Mouse (Mus musculus): Measurements from ENCODE around the gene Carns1. TPM values are rescaled to one million over a fixed set of nuclear protein-coding genes. Genes with fewer than 3 reads are reported as not detected.

Gene Carns1
- polyA plus RNA-seq, 1 experiment from 2014 or later: 4.1 TPM

GRCm38 (mm10) chr19:4148819-4149218 is 26.5 kb downstream of the Carns1 start:
- no peaks in the 10 kb centered on the region for H3K27me3 ChIP-seq (replicated peaks; ENCODE audit: control insufficient read depth, insufficient read depth, low read length)
- H3K27ac ChIP-seq (ENCODE audit: low read length): peak overlapping the region; percentile 63
- peak overlapping the region; percentile 91 for H3K9ac ChIP-seq (replicated peaks; ENCODE audit: low read depth, low read length)
- peak overlapping the region; percentile 88 for H3K4me3 ChIP-seq (replicated peaks; ENCODE audit: low read length)
- no peaks in the 10 kb centered on the region for H3K9me3 ChIP-seq (ENCODE audit: control insufficient read depth, low read length)
- ATAC-seq: peak; percentile 18
- peaks cover 6% of the 10 kb centered on the region; the same call in 1 of the 2 replicates for H3K36me3 ChIP-seq (ENCODE audit: control insufficient read depth, insufficient read depth)
- 2% methylated on average over 8 of the region's 8 CpGs for WGBS
- H3K4me1 ChIP-seq (replicated peaks; ENCODE audit: control insufficient read depth, insufficient read depth, low read length): peaks cover 22% of the 10 kb centered on the region
- peak overlapping the region; percentile 96 for H3K4me2 ChIP-seq (ENCODE audit: low read length)

- Histone ChIP-seq H3K36me3 (ENCODE audit: control insufficient read depth, insufficient read depth) (peaks cover 6% of the 10 kb centered on the region; the same call in 1 of the 2 replicates), H3K27me3 (replicated peaks; ENCODE audit: control insufficient read depth, insufficient read depth, low read length) (no peaks in the 10 kb centered on the region), H3K9me3 (ENCODE audit: control insufficient read depth, low read length) (no peaks in the 10 kb centered on the region), H3K4me2 (ENCODE audit: low read length) (peak within 1 kb of the TSS; percentile 96), H3K4me1 (replicated peaks; ENCODE audit: control insufficient read depth, insufficient read depth, low read length) (peaks cover 22% of the 10 kb centered on the region), H3K4me3 (replicated peaks; ENCODE audit: low read length) (peak within 1 kb of the TSS; percentile 88), H3K9ac (replicated peaks; ENCODE audit: low read depth, low read length) (peak within 1 kb of the TSS; percentile 91), H3K27ac (ENCODE audit: low read length) (peak within 1 kb of the TSS; percentile 63)
- peak; percentile 95 for ATAC-seq
- WGBS: under 1% methylated on average over 31 of the region's 33 CpGs
Measured at GRCm38 (mm10) chr19:4148491-4148806, 26.8 kb downstream of the Carns1 start, which contains the start of gene Coro1b. TSS of gene Coro1b (plus strand) at chr19:4148619.

- Histone ChIP-seq H3K4me3 (replicated peaks; ENCODE audit: low read length) (peak overlapping the region; percentile 88), H3K27me3 (replicated peaks; ENCODE audit: control insufficient read depth, insufficient read depth, low read length) (no peaks in the 10 kb centered on the region), H3K36me3 (ENCODE audit: control insufficient read depth, insufficient read depth) (peaks cover 6% of the 10 kb centered on the region; the same call in 1 of the 2 replicates), H3K4me2 (ENCODE audit: low read length) (peak overlapping the region; percentile 96), H3K9ac (replicated peaks; ENCODE audit: low read depth, low read length) (peak overlapping the region; percentile 91), H3K27ac (ENCODE audit: low read length) (peak overlapping the region; percentile 28; the same call in 1 of the 2 replicates), H3K4me1 (replicated peaks; ENCODE audit: control insufficient read depth, insufficient read depth, low read length) (peaks cover 22% of the 10 kb centered on the region), H3K9me3 (ENCODE audit: control insufficient read depth, low read length) (no peaks in the 10 kb centered on the region)
- 38% methylated on average over 9 of the region's 9 CpGs for WGBS
- ATAC-seq: peak; percentile 5
Measured at GRCm38 (mm10) chr19:4147782-4148490, 27.3 kb downstream of the Carns1 start.

- ATAC-seq: no peak
- WGBS: 35% methylated on average over 3 of the region's 3 CpGs
Measured at GRCm38 (mm10) chr19:4147022-4147405, 28.3 kb downstream of the Carns1 start.

GRCm38 (mm10) chr19:4146366-4147021 is 28.8 kb downstream of the Carns1 start:
- Histone ChIP-seq H3K27ac (ENCODE audit: low read length) (no peak overlapping the region), H3K36me3 (ENCODE audit: control insufficient read depth, insufficient read depth) (peaks cover 6% of the 10 kb centered on the region; the same call in 1 of the 2 replicates), H3K27me3 (replicated peaks; ENCODE audit: control insufficient read depth, insufficient read depth, low read length) (no peaks in the 10 kb centered on the region), H3K9me3 (ENCODE audit: control insufficient read depth, low read length) (no peaks in the 10 kb centered on the region), H3K4me1 (replicated peaks; ENCODE audit: control insufficient read depth, insufficient read depth, low read length) (peaks cover 22% of the 10 kb centered on the region), H3K9ac (replicated peaks; ENCODE audit: low read depth, low read length) (no peak overlapping the region), H3K4me2 (ENCODE audit: low read length) (no peak overlapping the region), H3K4me3 (replicated peaks; ENCODE audit: low read length) (no peak overlapping the region)
- WGBS: 68% methylated on average over 12 of the region's 12 CpGs
- ATAC-seq: no peak

More at GRCm38 (mm10) chr19:4147022-4147405, 28.3 kb downstream of the Carns1 start:
- peaks cover 22% of the 10 kb centered on the region for H3K4me1 ChIP-seq (replicated peaks; ENCODE audit: control insufficient read depth, insufficient read depth, low read length)
- no peak overlapping the region for H3K27ac ChIP-seq (ENCODE audit: low read length)
- H3K9me3 ChIP-seq (ENCODE audit: control insufficient read depth, low read length): no peaks in the 10 kb centered on the region
- H3K4me2 ChIP-seq (ENCODE audit: low read length): no peak overlapping the region
- H3K36me3 ChIP-seq (ENCODE audit: control insufficient read depth, insufficient read depth): peaks cover 6% of the 10 kb centered on the region; the same call in 1 of the 2 replicates
- no peak overlapping the region for H3K4me3 ChIP-seq (replicated peaks; ENCODE audit: low read length)
- H3K27me3 ChIP-seq (replicated peaks; ENCODE audit: control insufficient read depth, insufficient read depth, low read length): no peaks in the 10 kb centered on the region
- no peak overlapping the region for H3K9ac ChIP-seq (replicated peaks; ENCODE audit: low read depth, low read length)

GRCm38 (mm10) chr19:4145936-4146335 is 29.3 kb downstream of the Carns1 start:
- Histone ChIP-seq H3K27ac (ENCODE audit: low read length) (no peak overlapping the region), H3K4me3 (replicated peaks; ENCODE audit: low read length) (no peak overlapping the region), H3K27me3 (replicated peaks; ENCODE audit: control insufficient read depth, insufficient read depth, low read length) (no peaks in the 10 kb centered on the region), H3K4me1 (replicated peaks; ENCODE audit: control insufficient read depth, insufficient read depth, low read length) (peaks cover 22% of the 10 kb centered on the region), H3K9ac (replicated peaks; ENCODE audit: low read depth, low read length) (no peak overlapping the region), H3K36me3 (ENCODE audit: control insufficient read depth, insufficient read depth) (peaks cover 3% of the 10 kb centered on the region; the same call in 1 of the 2 replicates), H3K4me2 (ENCODE audit: low read length) (no peak overlapping the region), H3K9me3 (ENCODE audit: control insufficient read depth, low read length) (no peaks in the 10 kb centered on the region)
- 85% methylated on average over 5 of the region's 5 CpGs for WGBS
- ATAC-seq: no peak

GRCm38 (mm10) chr19:4144550-4145498 is 30.5 kb downstream of the Carns1 start:
- 85% methylated on average over 16 of the region's 16 CpGs for WGBS
- Histone ChIP-seq H3K9ac (replicated peaks; ENCODE audit: low read depth, low read length) (no peak overlapping the region), H3K36me3 (ENCODE audit: control insufficient read depth, insufficient read depth) (no peaks in the 10 kb centered on the region), H3K4me3 (replicated peaks; ENCODE audit: low read length) (no peak overlapping the region), H3K4me1 (replicated peaks; ENCODE audit: control insufficient read depth, insufficient read depth, low read length) (peaks cover 18% of the 10 kb centered on the region), H3K4me2 (ENCODE audit: low read length) (no peak overlapping the region), H3K9me3 (ENCODE audit: control insufficient read depth, low read length) (no peaks in the 10 kb centered on the region), H3K27me3 (replicated peaks; ENCODE audit: control insufficient read depth, insufficient read depth, low read length) (no peaks in the 10 kb centered on the region), H3K27ac (ENCODE audit: low read length) (no peak overlapping the region)
- no peak for ATAC-seq

GRCm38 (mm10) chr19:4143759-4144268 is 31.5 kb downstream of the Carns1 start, which contains the start of gene Cabp4:
TSS of gene Cabp4 (minus strand) at chr19:4144033.
- Histone ChIP-seq H3K4me1 (replicated peaks; ENCODE audit: control insufficient read depth, insufficient read depth, low read length) (peaks cover 7% of the 10 kb centered on the region), H3K36me3 (ENCODE audit: control insufficient read depth, insufficient read depth) (no peaks in the 10 kb centered on the region), H3K9me3 (ENCODE audit: control insufficient read depth, low read length) (no peaks in the 10 kb centered on the region), H3K27me3 (replicated peaks; ENCODE audit: control insufficient read depth, insufficient read depth, low read length) (no peaks in the 10 kb centered on the region), H3K4me3 (replicated peaks; ENCODE audit: low read length) (no peak within 1 kb of the TSS), H3K4me2 (ENCODE audit: low read length) (no peak within 1 kb of the TSS), H3K27ac (ENCODE audit: low read length) (no peak within 1 kb of the TSS; the same call in 1 of the 2 replicates), H3K9ac (replicated peaks; ENCODE audit: low read depth, low read length) (no peak within 1 kb of the TSS)
- no peak for ATAC-seq
- 83% methylated on average over 7 of the region's 7 CpGs for WGBS
